Mouse (Mus musculus): ENCODE measurements at regions not wholly inside any gene's neighbourhood (a gene's known extent, or its start where the extent isn't known, plus 50 kb on each side); places are given as distances from the start of the nearest gene placed in this dataset.

GRCm38 (mm10) chr1:158052644-158053043, 303.5 kb downstream of the Brinp2 start:
- Histone ChIP-seq H3K4me1 (replicated peaks; ENCODE audit: control insufficient read depth, insufficient read depth, low read length) (no peaks in the 10 kb centered on the region), H3K27ac (ENCODE audit: low read depth, low read length) (no peak overlapping the region), H3K9ac (ENCODE audit: low read depth, low read length) (no peak overlapping the region), H3K27me3 (replicated peaks; ENCODE audit: control insufficient read depth, insufficient read depth, low read length) (no peaks in the 10 kb centered on the region), H3K4me2 (no peak overlapping the region), H3K4me3 (ENCODE audit: low read depth, low read length) (no peak overlapping the region), H3K9me3 (ENCODE audit: control insufficient read depth, low read length) (no peaks in the 10 kb centered on the region), H3K36me3 (ENCODE audit: control insufficient read depth, insufficient read depth, low read length) (no peaks in the 10 kb centered on the region)
- DNase-seq (ENCODE audit: low spot score) (no peak), ATAC-seq (replicated peaks; ENCODE audit: low FRiP score) (no peak)
- WGBS = 73% methylated on average over 4 of the region's 4 CpGs

- no peaks in the 10 kb centered on the region for H3K27me3 ChIP-seq (replicated peaks; ENCODE audit: control insufficient read depth, insufficient read depth, low read length)
- H3K4me1 ChIP-seq (replicated peaks; ENCODE audit: control insufficient read depth, insufficient read depth, low read length) = no peaks in the 10 kb centered on the region
- no peaks in the 10 kb centered on the region for H3K36me3 ChIP-seq (ENCODE audit: control insufficient read depth, insufficient read depth, low read length)
- no peak overlapping the region for H3K4me3 ChIP-seq (ENCODE audit: low read depth, low read length)
- no peaks in the 10 kb centered on the region for H3K9me3 ChIP-seq (ENCODE audit: control insufficient read depth, low read length)
- no peak overlapping the region for H3K27ac ChIP-seq (ENCODE audit: low read depth, low read length)
- H3K4me2 ChIP-seq = no peak overlapping the region
- H3K9ac ChIP-seq (ENCODE audit: low read depth, low read length) = no peak overlapping the region
- DNase-seq (ENCODE audit: low spot score) = no peak
- no peak for ATAC-seq (replicated peaks; ENCODE audit: low FRiP score)
- WGBS = 86% methylated on average over 11 of the region's 11 CpGs
Observed at GRCm38 (mm10) chr1:158054961-158055360, 301.2 kb downstream of the Brinp2 start.

GRCm38 (mm10) chr1:158056994-158057630, 299.0 kb downstream of the Brinp2 start:
- H3K9ac ChIP-seq (ENCODE audit: low read depth, low read length) = no peak overlapping the region
- H3K9me3 ChIP-seq (ENCODE audit: control insufficient read depth, low read length) = no peaks in the 10 kb centered on the region
- 56% methylated on average over 3 of the region's 3 CpGs for WGBS
- no peaks in the 10 kb centered on the region for H3K27me3 ChIP-seq (replicated peaks; ENCODE audit: control insufficient read depth, insufficient read depth, low read length)
- no peak overlapping the region for H3K4me3 ChIP-seq (ENCODE audit: low read depth, low read length)
- DNase-seq (ENCODE audit: low spot score) (no peak), ATAC-seq (replicated peaks; ENCODE audit: low FRiP score) (no peak)
- no peaks in the 10 kb centered on the region for H3K4me1 ChIP-seq (replicated peaks; ENCODE audit: control insufficient read depth, insufficient read depth, low read length)
- no peak overlapping the region for H3K4me2 ChIP-seq
- no peak overlapping the region for H3K27ac ChIP-seq (ENCODE audit: low read depth, low read length)
- no peaks in the 10 kb centered on the region for H3K36me3 ChIP-seq (ENCODE audit: control insufficient read depth, insufficient read depth, low read length)

DNA sequence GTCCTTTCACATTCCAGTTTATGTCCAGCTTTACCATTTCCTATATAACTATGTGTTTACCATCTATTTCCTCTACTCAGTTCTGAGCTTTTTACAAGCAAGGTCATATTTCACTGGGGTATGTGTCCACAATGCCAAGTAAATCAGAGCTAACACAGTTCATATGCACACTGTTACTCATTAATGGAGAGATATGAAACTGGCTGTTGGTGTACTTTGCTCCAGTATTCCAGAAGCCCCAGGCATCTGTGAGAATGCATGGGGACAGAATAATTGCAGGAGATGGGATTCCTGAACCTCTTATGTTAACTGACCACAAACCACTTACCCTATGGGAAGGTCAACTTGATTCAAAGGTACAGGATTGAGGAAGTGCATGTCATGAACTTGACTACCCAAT, 298.3 kb downstream of the Brinp2 start:
- H3K4me2 ChIP-seq = no peak overlapping the region
- H3K4me1 ChIP-seq (replicated peaks; ENCODE audit: control insufficient read depth, insufficient read depth, low read length) = no peaks in the 10 kb centered on the region
- no peak for ATAC-seq (replicated peaks; ENCODE audit: low FRiP score)
- H3K9me3 ChIP-seq (ENCODE audit: control insufficient read depth, low read length) = no peaks in the 10 kb centered on the region
- no peak for DNase-seq (ENCODE audit: low spot score)
- no peak overlapping the region for H3K27ac ChIP-seq (ENCODE audit: low read depth, low read length)
- H3K36me3 ChIP-seq (ENCODE audit: control insufficient read depth, insufficient read depth, low read length) = no peaks in the 10 kb centered on the region
- no peaks in the 10 kb centered on the region for H3K27me3 ChIP-seq (replicated peaks; ENCODE audit: control insufficient read depth, insufficient read depth, low read length)
- no peak overlapping the region for H3K9ac ChIP-seq (ENCODE audit: low read depth, low read length)
- H3K4me3 ChIP-seq (ENCODE audit: low read depth, low read length) = no peak overlapping the region

GRCm38 (mm10) chr1:158061995-158062394, 294.1 kb downstream of the Brinp2 start:
- Histone ChIP-seq H3K9ac (ENCODE audit: low read depth, low read length) (no peak overlapping the region), H3K27me3 (replicated peaks; ENCODE audit: control insufficient read depth, insufficient read depth, low read length) (no peaks in the 10 kb centered on the region), H3K4me2 (no peak overlapping the region), H3K4me3 (ENCODE audit: low read depth, low read length) (no peak overlapping the region), H3K9me3 (ENCODE audit: control insufficient read depth, low read length) (no peaks in the 10 kb centered on the region), H3K36me3 (ENCODE audit: control insufficient read depth, insufficient read depth, low read length) (no peaks in the 10 kb centered on the region), H3K4me1 (replicated peaks; ENCODE audit: control insufficient read depth, insufficient read depth, low read length) (no peaks in the 10 kb centered on the region), H3K27ac (ENCODE audit: low read depth, low read length) (no peak overlapping the region)
- no peak for DNase-seq (ENCODE audit: low spot score)
- WGBS = 69% methylated on average over 6 of the region's 6 CpGs
- ATAC-seq (replicated peaks; ENCODE audit: low FRiP score) = no peak

- H3K27me3 ChIP-seq (replicated peaks; ENCODE audit: control insufficient read depth, insufficient read depth, low read length) = no peaks in the 10 kb centered on the region
- no peak for DNase-seq (ENCODE audit: low spot score)
- WGBS = 56% methylated on average over 1 of the region's 1 CpGs
Observed at GRCm38 (mm10) chr1:158082181-158082580, 273.9 kb downstream of the Brinp2 start.

GRCm38 (mm10) chr1:158085856-158086255, 270.3 kb downstream of the Brinp2 start:
- no peak for ATAC-seq (replicated peaks; ENCODE audit: low FRiP score)
- 89% methylated on average over 3 of the region's 3 CpGs for WGBS

More at GRCm38 (mm10) chr1:158082181-158082580, 273.9 kb downstream of the Brinp2 start:
- no peak for ATAC-seq (replicated peaks; ENCODE audit: low FRiP score)
- no peaks in the 10 kb centered on the region for H3K36me3 ChIP-seq (ENCODE audit: control insufficient read depth, insufficient read depth, low read length)
- no peak overlapping the region for H3K27ac ChIP-seq (ENCODE audit: low read depth, low read length)
- H3K9me3 ChIP-seq (ENCODE audit: control insufficient read depth, low read length) = no peaks in the 10 kb centered on the region
- H3K9ac ChIP-seq (ENCODE audit: low read depth, low read length) = no peak overlapping the region
- no peaks in the 10 kb centered on the region for H3K4me1 ChIP-seq (replicated peaks; ENCODE audit: control insufficient read depth, insufficient read depth, low read length)
- no peak overlapping the region for H3K4me2 ChIP-seq
- no peak overlapping the region for H3K4me3 ChIP-seq (ENCODE audit: low read depth, low read length)

GRCm38 (mm10) chr1:158097500-158097899, 258.6 kb downstream of the Brinp2 start:
- no peaks in the 10 kb centered on the region for H3K4me1 ChIP-seq (replicated peaks; ENCODE audit: control insufficient read depth, insufficient read depth, low read length)
- H3K9ac ChIP-seq (ENCODE audit: low read depth, low read length) = no peak overlapping the region
- WGBS = 78% methylated on average over 4 of the region's 4 CpGs
- ATAC-seq (replicated peaks; ENCODE audit: low FRiP score) (no peak), DNase-seq (ENCODE audit: low spot score) (no peak)
- no peak overlapping the region for H3K4me3 ChIP-seq (ENCODE audit: low read depth, low read length)
- no peaks in the 10 kb centered on the region for H3K36me3 ChIP-seq (ENCODE audit: control insufficient read depth, insufficient read depth, low read length)
- H3K27me3 ChIP-seq (replicated peaks; ENCODE audit: control insufficient read depth, insufficient read depth, low read length) = no peaks in the 10 kb centered on the region
- H3K4me2 ChIP-seq = no peak overlapping the region
- no peak overlapping the region for H3K27ac ChIP-seq (ENCODE audit: low read depth, low read length)
- no peaks in the 10 kb centered on the region for H3K9me3 ChIP-seq (ENCODE audit: control insufficient read depth, low read length)

More at GRCm38 (mm10) chr1:158085856-158086255, 270.3 kb downstream of the Brinp2 start:
- Histone ChIP-seq H3K4me2 (no peak overlapping the region), H3K9me3 (ENCODE audit: control insufficient read depth, low read length) (no peaks in the 10 kb centered on the region), H3K4me3 (ENCODE audit: low read depth, low read length) (no peak overlapping the region), H3K27me3 (replicated peaks; ENCODE audit: control insufficient read depth, insufficient read depth, low read length) (no peaks in the 10 kb centered on the region), H3K27ac (ENCODE audit: low read depth, low read length) (no peak overlapping the region), H3K9ac (ENCODE audit: low read depth, low read length) (no peak overlapping the region), H3K4me1 (replicated peaks; ENCODE audit: control insufficient read depth, insufficient read depth, low read length) (no peaks in the 10 kb centered on the region), H3K36me3 (ENCODE audit: control insufficient read depth, insufficient read depth, low read length) (no peaks in the 10 kb centered on the region)
- DNase-seq (ENCODE audit: low spot score) = no peak

DNA sequence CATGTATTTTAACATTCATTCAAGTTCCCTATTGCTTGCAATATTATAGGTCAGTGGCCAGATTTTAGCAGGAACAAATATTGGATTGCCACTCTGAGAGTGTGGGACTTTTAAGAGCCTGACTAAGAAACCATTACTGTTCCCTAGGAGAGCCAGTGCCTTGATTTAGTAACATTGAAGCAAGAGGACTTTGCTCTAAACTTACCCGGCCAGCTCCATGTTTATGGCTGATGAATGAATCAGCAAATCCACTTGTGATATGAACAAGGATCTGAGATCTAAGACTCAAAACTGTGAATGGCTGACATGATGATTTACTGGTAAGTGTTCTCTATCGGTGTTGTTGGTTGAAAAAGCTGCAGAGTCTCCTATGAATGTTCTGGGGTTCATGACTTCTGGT, 236.4 kb downstream of the Brinp2 start:
- no peak for ATAC-seq (replicated peaks; ENCODE audit: low FRiP score)

More for the DNA sequence above, 236.4 kb downstream of the Brinp2 start:
- no peaks in the 10 kb centered on the region for H3K9me3 ChIP-seq (ENCODE audit: control insufficient read depth, low read length)
- no peak for DNase-seq (ENCODE audit: low spot score)
- no peak overlapping the region for H3K4me3 ChIP-seq (ENCODE audit: low read depth, low read length)
- no peaks in the 10 kb centered on the region for H3K27me3 ChIP-seq (replicated peaks; ENCODE audit: control insufficient read depth, insufficient read depth, low read length)
- 85% methylated on average over 2 of the region's 2 CpGs for WGBS
- H3K4me1 ChIP-seq (replicated peaks; ENCODE audit: control insufficient read depth, insufficient read depth, low read length) = no peaks in the 10 kb centered on the region
- H3K9ac ChIP-seq (ENCODE audit: low read depth, low read length) = no peak overlapping the region
- H3K27ac ChIP-seq (ENCODE audit: low read depth, low read length) = no peak overlapping the region
- no peak overlapping the region for H3K4me2 ChIP-seq
- H3K36me3 ChIP-seq (ENCODE audit: control insufficient read depth, insufficient read depth, low read length) = no peaks in the 10 kb centered on the region

Measured in liver, embryonic 11.5 days (tissue).